Mouse (Mus musculus) embryonic facial prominence, embryonic 12.5 days (tissue): Measurements from ENCODE around the gene Rabgap1l. TPM values are rescaled to one million over a fixed set of nuclear protein-coding genes. Genes with fewer than 3 reads are reported as not detected.

Experiments used
- ATAC-seq: fragments of 200-750 bp; cut with Nextera tagmentation; 2 replicates; pipeline ENCODE4 v1.8.0; 2017; ENCODE audit not compliant: insufficient number of reproducible peaks, insufficient read depth, low FRiP score, low TSS enrichment
- H3K27ac ChIP-seq: fragments of 300-500 bp; sonication (generic); 2 replicates; pipeline ENCODE4 v1.5.1; 2016; ENCODE audit warnings: mild to moderate bottlenecking
- H3K27me3 ChIP-seq: fragments of 300-500 bp; sonication (generic); 2 replicates; pipeline ENCODE4 v1.6.1; 2016; ENCODE audit warnings: mild to moderate bottlenecking, moderate library complexity
- H3K36me3 ChIP-seq: fragments of 300-500 bp; sonication (generic); 2 replicates; pipeline ENCODE4 v1.6.1; 2016; ENCODE audit warnings: mild to moderate bottlenecking
- H3K4me1 ChIP-seq: fragments of 300-500 bp; sonication (generic); 2 replicates; pipeline ENCODE4 v1.6.1; 2016
- H3K4me2 ChIP-seq: fragments of 300-500 bp; sonication (generic); replicated peaks from 2 replicates; pipeline ENCODE4 v1.6.1; 2016; ENCODE audit warnings: mild to moderate bottlenecking, moderate library complexity
- H3K4me3 ChIP-seq: fragments of 300-500 bp; sonication (generic); 2 replicates; pipeline ENCODE4 v1.5.1; 2016; ENCODE audit warnings: mild to moderate bottlenecking
- H3K9ac ChIP-seq: fragments of 300-500 bp; sonication (generic); 2 replicates; pipeline ENCODE4 v1.6.1; 2016; ENCODE audit warnings: mild to moderate bottlenecking, moderate library complexity
- H3K9me3 ChIP-seq: fragments of 300-500 bp; sonication (generic); 2 replicates; pipeline ENCODE4 v1.6.1; 2016; ENCODE audit warnings: mild to moderate bottlenecking, moderate library complexity
- WGBS: fragments of 180-500 bp; shearing (Covaris S2); methylation state at CpG from one replicate; pipeline ENCODE4 v1.1.7; 2016; 5-methylcytosine and 5-hydroxymethylcytosine counted together
- polyA plus RNA-seq: library from polyadenylated mRNA; unstranded; fragments of >200 nt; fragmentation: Nextera tagmentation; extraction: Ambion mirVana; gene quantifications from 2 replicates; pipeline ENCODE4 v1.2.1, GENCODE M21; 2016

The Rabgap1l gene
- polyA plus RNA-seq, 1 experiment from 2014 or later, result 18.4 TPM

GRCm38 (mm10) chr1:160318057-160318725 lies 474.8 kb downstream of the Rabgap1l start:
- Histone ChIP-seq H3K4me2 (no peak overlapping the region), H3K36me3 (no peaks in the 10 kb centered on the region), H3K27ac (no peak overlapping the region), H3K4me1 (no peaks in the 10 kb centered on the region), H3K9me3 (no peaks in the 10 kb centered on the region), H3K9ac (no peak overlapping the region), H3K4me3 (no peak overlapping the region), H3K27me3 (no peaks in the 10 kb centered on the region)
- WGBS, result 68% methylated on average over 8 of the region's 8 CpGs
- ATAC-seq, result no peak

- H3K27ac ChIP-seq, result no peak overlapping the region
- no peak overlapping the region for H3K4me2 ChIP-seq
- H3K9ac ChIP-seq, result no peak overlapping the region
- H3K4me3 ChIP-seq, result no peak overlapping the region
- 93% methylated on average over 2 of the region's 2 CpGs for WGBS
- H3K9me3 ChIP-seq, result no peaks in the 10 kb centered on the region
- no peaks in the 10 kb centered on the region for H3K4me1 ChIP-seq
- H3K27me3 ChIP-seq, result no peaks in the 10 kb centered on the region
- no peak for ATAC-seq
- H3K36me3 ChIP-seq, result no peaks in the 10 kb centered on the region
Measured at GRCm38 (mm10) chr1:160316239-160316638, 476.8 kb downstream of the Rabgap1l start.

- no peak for ATAC-seq
- Histone ChIP-seq H3K4me1 (peaks cover 3% of the 10 kb centered on the region; the same call in 1 of the 2 replicates), H3K36me3 (no peaks in the 10 kb centered on the region)
Measured at GRCm38 (mm10) chr1:160312658-160313057, 480.4 kb downstream of the Rabgap1l start.

GRCm38 (mm10) chr1:160311861-160312260 lies 481.1 kb downstream of the Rabgap1l start:
- peaks cover 3% of the 10 kb centered on the region; the same call in 1 of the 2 replicates for H3K4me1 ChIP-seq
- no peaks in the 10 kb centered on the region for H3K9me3 ChIP-seq
- no peaks in the 10 kb centered on the region for H3K27me3 ChIP-seq
- no peak overlapping the region for H3K4me2 ChIP-seq
- ATAC-seq, result no peak
- H3K36me3 ChIP-seq, result no peaks in the 10 kb centered on the region
- no peak overlapping the region for H3K4me3 ChIP-seq
- WGBS, result 28% methylated on average over 2 of the region's 2 CpGs
- H3K9ac ChIP-seq, result no peak overlapping the region
- H3K27ac ChIP-seq, result no peak overlapping the region

More at GRCm38 (mm10) chr1:160312658-160313057, 480.4 kb downstream of the Rabgap1l start:
- Histone ChIP-seq H3K4me2 (no peak overlapping the region), H3K4me3 (no peak overlapping the region), H3K9me3 (no peaks in the 10 kb centered on the region), H3K9ac (no peak overlapping the region), H3K27ac (no peak overlapping the region), H3K27me3 (no peaks in the 10 kb centered on the region)
- 85% methylated on average over 4 of the region's 4 CpGs for WGBS

GRCm38 (mm10) chr1:160309951-160310350 lies 483.1 kb downstream of the Rabgap1l start:
- H3K36me3 ChIP-seq, result no peaks in the 10 kb centered on the region
- WGBS, result 29% methylated on average over 5 of the region's 5 CpGs
- no peak overlapping the region for H3K9ac ChIP-seq
- H3K4me3 ChIP-seq, result no peak overlapping the region
- H3K4me2 ChIP-seq, result no peak overlapping the region
- H3K27ac ChIP-seq, result no peak overlapping the region
- no peaks in the 10 kb centered on the region for H3K9me3 ChIP-seq
- no peak for ATAC-seq
- peaks cover 3% of the 10 kb centered on the region; the same call in 1 of the 2 replicates for H3K4me1 ChIP-seq
- H3K27me3 ChIP-seq, result no peaks in the 10 kb centered on the region

GRCm38 (mm10) chr1:160308996-160309395 lies 484.0 kb downstream of the Rabgap1l start:
- Histone ChIP-seq H3K36me3 (no peaks in the 10 kb centered on the region), H3K4me2 (no peak overlapping the region), H3K4me1 (peaks cover 3% of the 10 kb centered on the region; the same call in 1 of the 2 replicates), H3K9me3 (no peaks in the 10 kb centered on the region), H3K27me3 (no peaks in the 10 kb centered on the region), H3K9ac (no peak overlapping the region), H3K27ac (no peak overlapping the region), H3K4me3 (no peak overlapping the region)
- no peak for ATAC-seq
- WGBS, result 15% methylated on average over 7 of the region's 7 CpGs

GRCm38 (mm10) chr1:160308498-160308897 lies 484.5 kb downstream of the Rabgap1l start:
- no peaks in the 10 kb centered on the region for H3K27me3 ChIP-seq
- ATAC-seq, result no peak
- no peak overlapping the region for H3K27ac ChIP-seq
- no peaks in the 10 kb centered on the region for H3K9me3 ChIP-seq
- no peak overlapping the region for H3K4me3 ChIP-seq
- H3K36me3 ChIP-seq, result no peaks in the 10 kb centered on the region
- peaks cover 3% of the 10 kb centered on the region; the same call in 1 of the 2 replicates for H3K4me1 ChIP-seq
- WGBS, result 56% methylated on average over 7 of the region's 7 CpGs
- H3K4me2 ChIP-seq, result no peak overlapping the region
- H3K9ac ChIP-seq, result no peak overlapping the region

- no peak for ATAC-seq
Measured at GRCm38 (mm10) chr1:160306866-160307616, 486.0 kb downstream of the Rabgap1l start.

GRCm38 (mm10) chr1:160306336-160306735 lies 486.7 kb downstream of the Rabgap1l start:
- Histone ChIP-seq H3K27me3 (no peaks in the 10 kb centered on the region), H3K27ac (no peak overlapping the region), H3K9ac (no peak overlapping the region), H3K36me3 (no peaks in the 10 kb centered on the region), H3K4me2 (no peak overlapping the region), H3K9me3 (no peaks in the 10 kb centered on the region), H3K4me1 (peaks cover 3% of the 10 kb centered on the region; the same call in 1 of the 2 replicates), H3K4me3 (no peak overlapping the region)
- ATAC-seq, result no peak
- WGBS, result 75% methylated on average over 6 of the region's 6 CpGs

More at GRCm38 (mm10) chr1:160306866-160307616, 486.0 kb downstream of the Rabgap1l start:
- H3K4me1 ChIP-seq, result peaks cover 3% of the 10 kb centered on the region; the same call in 1 of the 2 replicates
- no peak overlapping the region for H3K4me2 ChIP-seq
- no peaks in the 10 kb centered on the region for H3K36me3 ChIP-seq
- 62% methylated on average over 10 of the region's 10 CpGs for WGBS
- H3K27me3 ChIP-seq, result no peaks in the 10 kb centered on the region
- no peak overlapping the region for H3K27ac ChIP-seq
- no peak overlapping the region for H3K9ac ChIP-seq
- no peaks in the 10 kb centered on the region for H3K9me3 ChIP-seq
- H3K4me3 ChIP-seq, result no peak overlapping the region

GRCm38 (mm10) chr1:160305826-160306225 lies 487.2 kb downstream of the Rabgap1l start:
- 90% methylated on average over 1 of the region's 1 CpGs for WGBS

GRCm38 (mm10) chr1:160304969-160305498 lies 488.0 kb downstream of the Rabgap1l start:
- ATAC-seq, result no peak
- WGBS, result 76% methylated on average over 6 of the region's 6 CpGs
- no peaks in the 10 kb centered on the region for H3K9me3 ChIP-seq
- H3K4me3 ChIP-seq, result no peak overlapping the region
- peaks cover 3% of the 10 kb centered on the region; the same call in 1 of the 2 replicates for H3K4me1 ChIP-seq
- no peaks in the 10 kb centered on the region for H3K27me3 ChIP-seq
- no peak overlapping the region for H3K4me2 ChIP-seq
- H3K36me3 ChIP-seq, result no peaks in the 10 kb centered on the region
- H3K9ac ChIP-seq, result no peak overlapping the region
- no peak overlapping the region for H3K27ac ChIP-seq

More at GRCm38 (mm10) chr1:160305826-160306225, 487.2 kb downstream of the Rabgap1l start:
- Histone ChIP-seq H3K4me1 (peaks cover 3% of the 10 kb centered on the region; the same call in 1 of the 2 replicates), H3K27me3 (no peaks in the 10 kb centered on the region), H3K9ac (no peak overlapping the region), H3K27ac (no peak overlapping the region), H3K4me2 (no peak overlapping the region), H3K9me3 (no peaks in the 10 kb centered on the region), H3K4me3 (no peak overlapping the region), H3K36me3 (no peaks in the 10 kb centered on the region)
- ATAC-seq, result no peak
